Mouse (Mus musculus) ZHBTc4 (cell line): Measurements from ENCODE around the gene Cmip.

Source experiments
- DNase-seq: peaks from one replicate; pipeline ENCODE4 v3.0.0-alpha.2; 2011; ENCODE audit warnings: low read depth, low spot score

Gene Cmip

GRCm38 (mm10) chr8:117257029-117257820, at the start of gene Cmip:
Gene Cmip (plus strand): TSS chr8:117257064.
- peak; percentile 66 for DNase-seq

GRCm38 (mm10) chr8:117209150-117209549, 47.7 kb upstream of the Cmip start:
- no peak for DNase-seq

GRCm38 (mm10) chr8:117212100-117212499, 44.8 kb upstream of the Cmip start:
- no peak for DNase-seq

GRCm38 (mm10) chr8:117217724-117218123, 39.1 kb upstream of the Cmip start:
- DNase-seq, result no peak

GRCm38 (mm10) chr8:117222396-117222795, 34.5 kb upstream of the Cmip start:
- no peak for DNase-seq

GRCm38 (mm10) chr8:117224630-117225029, 32.2 kb upstream of the Cmip start:
- DNase-seq, result peak; percentile 88

GRCm38 (mm10) chr8:117226306-117226705, 30.6 kb upstream of the Cmip start:
- no peak for DNase-seq

GRCm38 (mm10) chr8:117227339-117227738, 29.5 kb upstream of the Cmip start:
- no peak for DNase-seq

GRCm38 (mm10) chr8:117233199-117233598, 23.7 kb upstream of the Cmip start:
- no peak for DNase-seq

GRCm38 (mm10) chr8:117236531-117236930, 20.3 kb upstream of the Cmip start:
- peak; percentile 68 for DNase-seq

GRCm38 (mm10) chr8:117240326-117240725, 16.5 kb upstream of the Cmip start:
- DNase-seq, result no peak

GRCm38 (mm10) chr8:117240841-117241494, 15.9 kb upstream of the Cmip start:
- no peak for DNase-seq

GRCm38 (mm10) chr8:117241848-117242247, 15.0 kb upstream of the Cmip start:
- DNase-seq, result peak; percentile 93

- DNase-seq, result no peak
These were observed 14.6 kb upstream of the Cmip start for GRCm38 (mm10) chr8:117242286-117242685.

- peak; percentile 80 for DNase-seq
These were observed 12.3 kb upstream of the Cmip start for GRCm38 (mm10) chr8:117244601-117245000.

- no peak for DNase-seq
These were observed 8.5 kb upstream of the Cmip start for GRCm38 (mm10) chr8:117248341-117248740.

GRCm38 (mm10) chr8:117251086-117251681, 5.7 kb upstream of the Cmip start:
- no peak for DNase-seq

- no peak for DNase-seq
These were observed 4.2 kb upstream of the Cmip start for GRCm38 (mm10) chr8:117252650-117253049.

GRCm38 (mm10) chr8:117253390-117254269, 3.2 kb upstream of the Cmip start:
- peak; percentile 68 for DNase-seq

GRCm38 (mm10) chr8:117254496-117254895, 2.4 kb upstream of the Cmip start:
- DNase-seq, result no peak

GRCm38 (mm10) chr8:117256292-117256938, 449 bp upstream of the Cmip start:
- peak; percentile 94 for DNase-seq
